Mouse (Mus musculus) intestine, embryonic 14.5 days (tissue): ENCODE data around the gene Wdr81. TPM values are rescaled to one million over a fixed set of nuclear protein-coding genes. Genes with fewer than 3 reads are reported as not detected.
A peak's percentile ranks its signal among the peaks of the same experiment; 100 is the strongest.

Experiments
- ATAC-seq: fragments of 200-750 bp; cut with Nextera tagmentation; replicated peaks from 2 replicates; pipeline ENCODE4 v1.8.0; 2017; ENCODE audit warnings: low read depth, moderate number of reproducible peaks, moderate TSS enrichment, moderate library complexity; ENCODE audit not compliant: low FRiP score, low TSS enrichment
- DNase-seq: peaks from one replicate; pipeline ENCODE4 v3.0.0-alpha.2; 2018; ENCODE audit warnings: low spot score
- H3K27ac ChIP-seq: fragments of 300-500 bp; sonication (generic); 2 replicates; pipeline ENCODE4 v1.5.1; 2014; ENCODE audit warnings: low read depth, mild to moderate bottlenecking, control low read depth
- H3K27me3 ChIP-seq: fragments of 300-500 bp; sonication (generic); replicated peaks from 2 replicates; pipeline ENCODE4 v1.6.1; 2014; ENCODE audit warnings: low read length, control low read depth; ENCODE audit not compliant: control insufficient read depth, insufficient read depth
- H3K36me3 ChIP-seq: fragments of 300-500 bp; sonication (generic); 2 replicates; pipeline ENCODE4 v1.6.1; 2014; ENCODE audit warnings: low read length, control low read depth; ENCODE audit not compliant: control insufficient read depth, insufficient read depth
- H3K4me1 ChIP-seq: fragments of 300-500 bp; sonication (generic); replicated peaks from 2 replicates; pipeline ENCODE4 v1.6.1; 2014; ENCODE audit warnings: low read length, control low read depth, mixed read lengths; ENCODE audit not compliant: control insufficient read depth, insufficient read depth
- H3K4me2 ChIP-seq: fragments of 300-500 bp; sonication (generic); 2 replicates; pipeline ENCODE4 v1.6.1; 2014; ENCODE audit warnings: low read length
- H3K4me3 ChIP-seq: fragments of 300-500 bp; sonication (generic); 2 replicates; pipeline ENCODE4 v1.5.1; 2014; ENCODE audit warnings: low read depth, low read length, control low read depth, mixed read lengths
- H3K9ac ChIP-seq: fragments of 300-500 bp; sonication (generic); 2 replicates; pipeline ENCODE4 v1.6.1; 2014; ENCODE audit warnings: mild to moderate bottlenecking, low read length
- H3K9me3 ChIP-seq: fragments of 300-500 bp; sonication (generic); 2 replicates; pipeline ENCODE4 v1.6.1; 2016; ENCODE audit warnings: low read length, control low read depth; ENCODE audit not compliant: control insufficient read depth
- WGBS: fragments of 180-500 bp; shearing (Covaris S2); extraction: QIAGEN DNeasy Blood & Tissue Kit; methylation state at CpG from one replicate; pipeline ENCODE4 v1.1.7; 2014; 5-methylcytosine and 5-hydroxymethylcytosine counted together
- polyA plus RNA-seq: library from polyadenylated mRNA; unstranded; fragments of >200 nt; fragmentation: Nextera tagmentation; extraction: Ambion mirVana; gene quantifications from 2 replicates; pipeline ENCODE4 v1.2.1, GENCODE M21; 2014

Wdr81 gene
- polyA plus RNA-seq, 1 experiment from 2014 or later, result 5.9 TPM

DNA sequence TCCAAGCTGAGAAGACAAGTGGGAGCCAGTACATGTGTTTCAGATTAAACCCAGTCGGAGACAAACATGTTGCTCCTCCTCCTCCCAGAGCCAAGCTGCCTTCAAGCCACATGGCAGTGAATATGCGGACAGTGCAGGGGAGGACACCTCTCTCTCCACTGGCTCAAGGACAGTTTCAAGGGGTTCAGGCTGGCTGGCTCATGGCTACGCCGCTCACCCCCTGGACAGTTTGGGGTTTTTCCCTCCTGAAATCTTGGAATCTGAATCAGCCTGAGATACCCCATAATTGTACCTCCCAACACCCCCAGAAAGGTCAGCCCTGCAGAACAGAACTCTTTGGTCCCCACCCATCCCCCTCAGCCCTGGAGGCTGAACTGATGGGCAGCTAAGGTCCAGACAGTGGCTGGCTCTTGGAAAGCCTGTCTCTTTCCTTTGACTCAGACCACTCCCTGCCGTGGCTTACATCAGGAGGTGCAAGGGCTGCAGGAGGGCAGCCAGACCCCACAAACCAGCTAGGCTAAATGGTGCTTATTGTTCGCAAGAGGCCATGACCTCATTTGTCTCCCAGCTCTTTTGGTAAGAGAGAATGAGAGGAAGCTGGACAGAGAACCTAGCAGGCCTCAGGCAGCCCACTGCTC lies 33.0 kb downstream of the Wdr81 start:
- H3K4me1 ChIP-seq, result peaks cover 8% of the 10 kb centered on the region; the same call in 1 of the 2 replicates
- WGBS, result 42% methylated on average over 6 of the region's 6 CpGs
- H3K9ac ChIP-seq, result peak overlapping the region; percentile 37
- H3K36me3 ChIP-seq, result no peaks in the 10 kb centered on the region
- ATAC-seq (0 out of 2 replicates have a peak, but pooled peaks have one; percentile 40), DNase-seq (no peak)
- peak overlapping the region; percentile 31 for H3K4me3 ChIP-seq
- H3K27ac ChIP-seq, result no peak overlapping the region
- H3K27me3 ChIP-seq, result no peaks in the 10 kb centered on the region
- H3K9me3 ChIP-seq, result no peaks in the 10 kb centered on the region
- peak overlapping the region; percentile 48 for H3K4me2 ChIP-seq

DNA sequence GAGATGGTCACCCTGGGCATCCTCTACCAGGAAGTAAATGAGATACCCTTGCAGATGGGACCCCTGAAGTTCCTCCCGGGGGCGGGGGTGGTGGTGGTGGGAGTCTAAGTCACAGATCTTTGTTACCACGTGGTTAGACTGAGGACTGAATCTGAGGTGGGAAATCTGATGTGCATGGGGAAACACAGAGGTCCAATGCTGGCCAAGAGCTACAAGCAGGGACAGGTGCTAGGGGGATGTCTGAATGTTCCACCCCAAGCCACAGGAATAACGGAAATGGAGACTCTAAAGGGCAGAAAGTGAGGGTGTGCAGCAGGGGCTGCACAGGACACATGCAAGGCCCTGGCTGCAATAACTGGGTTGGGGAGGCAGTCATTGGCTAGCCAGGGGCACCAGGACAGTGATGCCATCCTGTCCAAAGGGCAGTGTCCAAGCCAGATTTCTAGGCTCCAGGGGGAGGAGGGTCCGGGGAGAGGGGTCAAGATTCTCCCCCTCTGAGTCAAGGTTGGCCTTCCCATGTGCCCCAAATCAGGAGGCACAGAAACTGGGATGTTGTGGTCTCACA lies 33.6 kb downstream of the Wdr81 start:
- Histone ChIP-seq H3K9me3 (no peaks in the 10 kb centered on the region), H3K4me3 (no peak overlapping the region), H3K27me3 (no peaks in the 10 kb centered on the region), H3K27ac (no peak overlapping the region), H3K9ac (no peak overlapping the region), H3K36me3 (no peaks in the 10 kb centered on the region), H3K4me1 (peaks cover 8% of the 10 kb centered on the region; the same call in 1 of the 2 replicates), H3K4me2 (no peak overlapping the region)
- ATAC-seq, result no peak
- 67% methylated on average over 5 of the region's 5 CpGs for WGBS
- DNase-seq, result no peak

DNA sequence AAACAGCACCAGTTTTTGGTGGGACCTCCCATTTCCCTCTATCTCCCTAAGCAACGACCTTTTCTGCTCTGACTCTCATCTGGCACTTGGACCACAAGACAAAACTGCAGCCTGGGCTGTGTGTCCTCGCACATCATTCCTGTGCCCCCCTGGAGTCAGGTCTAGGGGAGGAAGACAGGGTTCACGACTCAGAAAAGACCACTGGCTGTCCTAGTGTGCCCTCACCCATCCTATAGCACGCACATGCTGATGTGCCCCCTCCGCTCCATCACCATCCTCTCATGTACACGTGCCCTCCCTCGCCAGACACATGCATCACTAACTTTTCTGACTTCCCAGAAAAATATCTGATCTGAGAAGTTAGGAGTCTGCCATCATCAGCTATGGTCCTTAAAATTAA lies 34.5 kb downstream of the Wdr81 start:
- Histone ChIP-seq H3K9ac (no peak overlapping the region), H3K4me3 (no peak overlapping the region), H3K36me3 (no peaks in the 10 kb centered on the region), H3K9me3 (no peaks in the 10 kb centered on the region), H3K27me3 (no peaks in the 10 kb centered on the region), H3K27ac (no peak overlapping the region), H3K4me2 (no peak overlapping the region), H3K4me1 (peaks cover 8% of the 10 kb centered on the region; the same call in 1 of the 2 replicates)
- no peak for ATAC-seq
- no peak for DNase-seq
- 83% methylated on average over 7 of the region's 7 CpGs for WGBS

DNA sequence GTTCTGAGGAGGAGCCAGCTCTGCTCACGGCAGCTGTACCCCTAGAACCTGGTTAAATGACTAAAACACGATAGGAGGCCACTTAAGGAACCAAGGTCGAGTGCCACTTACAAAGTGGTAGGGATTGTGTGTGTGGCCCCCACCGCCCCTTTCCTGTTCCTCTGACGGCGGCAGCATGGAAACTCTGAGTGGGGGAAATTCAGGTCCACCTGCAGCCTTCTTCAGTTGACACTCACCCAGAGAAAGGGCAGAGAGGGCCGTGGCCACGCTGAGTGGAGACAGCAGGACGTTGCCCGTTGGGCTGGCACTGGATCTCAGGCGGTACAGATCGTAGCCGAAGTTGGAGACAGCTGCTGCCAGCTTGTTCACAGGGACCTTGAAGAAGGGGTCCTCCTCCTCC lies 38.5 kb downstream of the Wdr81 start:
- no peak overlapping the region for H3K27ac ChIP-seq
- 90% methylated on average over 13 of the region's 13 CpGs for WGBS
- H3K9me3 ChIP-seq, result no peaks in the 10 kb centered on the region
- no peak overlapping the region for H3K9ac ChIP-seq
- ATAC-seq, result no peak
- H3K4me3 ChIP-seq, result no peak overlapping the region
- H3K27me3 ChIP-seq, result no peaks in the 10 kb centered on the region
- H3K4me2 ChIP-seq, result no peak overlapping the region
- H3K4me1 ChIP-seq, result no peaks in the 10 kb centered on the region; the same call in 1 of the 2 replicates
- no peak for DNase-seq
- no peaks in the 10 kb centered on the region for H3K36me3 ChIP-seq

DNA sequence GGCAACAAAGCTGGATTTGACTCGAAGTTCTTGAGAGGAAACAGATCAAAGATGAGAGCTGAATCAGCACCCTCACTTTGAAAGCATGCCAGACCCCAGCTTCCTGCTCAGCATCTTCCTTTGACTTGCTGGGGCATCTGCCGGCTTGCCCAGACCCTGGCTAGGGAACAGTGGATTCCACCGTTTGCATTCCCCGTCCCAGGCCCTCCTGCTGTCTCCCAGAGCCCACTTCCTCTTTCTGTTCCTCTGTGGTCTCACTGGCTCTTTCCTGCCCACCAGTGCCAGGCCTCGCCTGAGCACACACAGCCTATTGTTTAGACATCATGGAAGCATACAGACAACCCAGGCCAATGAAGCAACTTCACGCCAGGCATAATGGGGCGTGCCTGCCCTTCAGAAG lies 39.4 kb downstream of the Wdr81 start:
- no peak for ATAC-seq

DNA sequence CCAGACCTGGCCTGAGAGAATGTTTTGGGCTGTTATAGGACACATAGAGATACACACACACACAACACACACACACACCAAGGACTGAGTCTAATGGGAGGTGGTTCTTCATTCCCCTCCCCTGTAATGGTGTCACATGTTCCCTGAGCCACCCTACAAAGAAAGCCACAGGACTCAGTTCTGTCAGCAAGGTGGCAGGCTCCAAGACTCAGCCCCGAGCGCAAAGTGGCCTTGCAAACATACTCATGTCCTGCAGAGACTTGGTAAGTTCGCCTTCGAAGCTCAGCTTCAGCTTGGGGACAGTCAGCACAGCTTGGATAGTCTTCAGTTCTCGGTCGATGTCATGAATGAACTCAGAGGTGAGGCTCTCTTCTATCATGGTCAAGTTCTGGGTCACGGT lies 43.9 kb downstream of the Wdr81 start:
- no peak for DNase-seq
- H3K9ac ChIP-seq, result no peak overlapping the region
- H3K36me3 ChIP-seq, result no peaks in the 10 kb centered on the region
- WGBS, result 82% methylated on average over 7 of the region's 7 CpGs
- no peaks in the 10 kb centered on the region for H3K9me3 ChIP-seq
- H3K4me3 ChIP-seq, result no peak overlapping the region
- no peak overlapping the region for H3K27ac ChIP-seq
- H3K4me2 ChIP-seq, result no peak overlapping the region
- no peaks in the 10 kb centered on the region for H3K27me3 ChIP-seq
- ATAC-seq, result no peak
- no peaks in the 10 kb centered on the region for H3K4me1 ChIP-seq

More for the DNA sequence above, 39.4 kb downstream of the Wdr81 start:
- H3K9ac ChIP-seq, result no peak overlapping the region
- H3K4me3 ChIP-seq, result no peak overlapping the region
- H3K4me1 ChIP-seq, result no peaks in the 10 kb centered on the region
- H3K9me3 ChIP-seq, result no peaks in the 10 kb centered on the region
- no peak overlapping the region for H3K27ac ChIP-seq
- no peak for DNase-seq
- H3K4me2 ChIP-seq, result no peak overlapping the region
- H3K27me3 ChIP-seq, result no peaks in the 10 kb centered on the region
- no peaks in the 10 kb centered on the region for H3K36me3 ChIP-seq
- WGBS, result 44% methylated on average over 7 of the region's 7 CpGs

DNA sequence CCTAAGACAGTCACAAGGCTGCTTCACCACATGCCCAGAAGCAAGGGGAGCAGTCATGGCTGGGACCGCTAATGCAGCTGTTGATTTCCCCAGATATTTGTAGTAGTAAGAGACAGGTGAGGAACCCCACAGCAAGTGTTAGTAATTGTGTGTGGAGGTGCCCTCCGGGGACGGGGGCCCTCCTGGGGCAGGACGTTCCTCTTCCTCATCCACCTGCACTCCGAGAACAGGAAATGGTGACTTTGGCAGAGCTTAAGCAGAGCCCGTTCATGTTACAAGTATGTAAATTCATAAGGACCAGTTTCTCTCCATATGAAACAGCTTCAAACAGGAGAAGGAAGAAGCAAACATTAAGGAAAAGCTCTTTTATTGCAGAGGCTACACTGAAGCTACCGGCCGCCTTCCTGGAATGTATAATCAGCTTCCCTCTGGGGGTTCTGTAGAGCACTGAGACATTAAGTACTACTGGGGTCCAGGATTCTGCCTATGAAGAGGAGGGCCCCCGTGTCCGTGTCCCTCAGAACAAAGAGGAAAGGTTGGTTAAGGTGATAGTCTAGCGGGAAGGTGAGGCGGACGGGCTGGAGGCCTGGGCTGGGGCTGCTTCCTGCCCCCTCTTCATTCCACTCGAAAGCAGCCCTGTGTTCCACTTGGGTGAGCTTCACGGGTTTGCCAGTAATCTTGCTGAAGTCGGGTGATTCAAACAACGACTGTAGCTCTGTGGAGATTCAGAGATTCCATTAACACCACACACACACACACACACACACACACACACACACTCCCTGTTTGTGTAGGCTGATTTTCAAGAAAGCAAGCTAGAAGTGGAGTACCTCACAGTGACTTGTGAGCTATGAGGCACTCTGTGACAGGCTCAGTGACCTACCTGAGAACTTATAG lies 44.6 kb downstream of the Wdr81 start:
- Histone ChIP-seq H3K36me3 (no peaks in the 10 kb centered on the region), H3K27ac (no peak overlapping the region), H3K4me1 (no peaks in the 10 kb centered on the region), H3K4me3 (no peak overlapping the region), H3K9me3 (no peaks in the 10 kb centered on the region), H3K27me3 (no peaks in the 10 kb centered on the region), H3K9ac (no peak overlapping the region), H3K4me2 (no peak overlapping the region)
- WGBS, result 80% methylated on average over 17 of the region's 17 CpGs
- ATAC-seq (no peak), DNase-seq (no peak)

DNA sequence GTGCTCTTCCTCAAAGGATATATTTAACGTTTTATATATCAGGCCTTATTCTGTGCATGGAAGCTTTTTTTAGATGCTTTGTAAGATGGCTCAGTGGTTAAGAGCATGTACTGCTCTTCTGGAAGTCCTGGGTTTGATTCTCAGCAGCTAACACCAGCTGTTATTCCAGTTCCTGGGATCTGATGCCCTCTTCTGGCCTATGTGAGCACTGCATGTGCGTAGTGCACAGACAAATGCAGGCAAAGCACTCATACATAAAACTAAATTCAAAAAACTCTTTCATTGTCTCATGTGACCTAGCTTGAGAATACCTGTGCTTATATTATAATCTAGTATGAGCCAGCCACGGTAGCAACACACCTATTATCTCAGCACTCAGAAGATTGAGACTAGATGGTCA lies 47.7 kb downstream of the Wdr81 start:
- Histone ChIP-seq H3K27ac (no peak overlapping the region), H3K4me1 (no peaks in the 10 kb centered on the region), H3K36me3 (no peaks in the 10 kb centered on the region), H3K4me3 (no peak overlapping the region), H3K27me3 (no peaks in the 10 kb centered on the region), H3K4me2 (no peak overlapping the region), H3K9ac (no peak overlapping the region), H3K9me3 (no peaks in the 10 kb centered on the region)
- ATAC-seq (no peak), DNase-seq (no peak)
- 42% methylated on average over 3 of the region's 3 CpGs for WGBS
